Mouse (Mus musculus): ENCODE measurements around the gene Olfml2b. TPM values are rescaled to one million over a fixed set of nuclear protein-coding genes. Genes with fewer than 3 reads are reported as not detected.

The Olfml2b gene
- 3.8 and 4.3 TPM in 2 replicates for polyA plus RNA-seq (2015; fragmentation: Nextera tagmentation; extraction: Ambion mirVana)

GRCm38 (mm10) chr1:170644255-170645205 is at the start of gene Olfml2b:
TSS of gene Olfml2b (plus strand) at chr1:170644532.
- H3K36me3 ChIP-seq: peaks cover 2% of the 10 kb centered on the region; the same call in 1 of the 2 replicates
- H3K9me3 ChIP-seq: no peaks in the 10 kb centered on the region
- peak within 1 kb of the TSS; percentile 69 for H3K9ac ChIP-seq (replicated peaks)
- 13% methylated on average over 51 of the region's 51 CpGs for WGBS
- peaks cover 18% of the 10 kb centered on the region for H3K4me1 ChIP-seq (replicated peaks)
- H3K4me2 ChIP-seq (replicated peaks): peak within 1 kb of the TSS; percentile 81
- peak within 1 kb of the TSS; percentile 55 for H3K4me3 ChIP-seq (replicated peaks)
- H3K27me3 ChIP-seq: 0 out of 2 replicates have a peak, but pooled peaks cover 6% of the 10 kb centered on the region
- no peak within 1 kb of the TSS for H3K27ac ChIP-seq
- peak; percentile 98 for ATAC-seq

GRCm38 (mm10) chr1:170594575-170594974 is 49.8 kb upstream of the Olfml2b start:
- Histone ChIP-seq H3K27me3 (peaks cover 14% of the 10 kb centered on the region; the same call in 1 of the 2 replicates), H3K4me2 (replicated peaks) (no peak overlapping the region), H3K4me3 (replicated peaks) (no peak overlapping the region), H3K27ac (no peak overlapping the region), H3K9me3 (no peaks in the 10 kb centered on the region; the same call in 1 of the 2 replicates), H3K4me1 (replicated peaks) (no peaks in the 10 kb centered on the region), H3K36me3 (no peaks in the 10 kb centered on the region), H3K9ac (replicated peaks) (no peak overlapping the region)
- ATAC-seq: no peak
- 96% methylated on average over 7 of the region's 7 CpGs for WGBS

GRCm38 (mm10) chr1:170605228-170606001 is 38.9 kb upstream of the Olfml2b start:
- 68% methylated on average over 21 of the region's 21 CpGs for WGBS
- no peaks in the 10 kb centered on the region for H3K27me3 ChIP-seq
- H3K4me3 ChIP-seq (replicated peaks): no peak overlapping the region
- no peak overlapping the region for H3K27ac ChIP-seq
- H3K36me3 ChIP-seq: no peaks in the 10 kb centered on the region
- no peak overlapping the region for H3K9ac ChIP-seq (replicated peaks)
- ATAC-seq: no peak
- H3K4me1 ChIP-seq (replicated peaks): no peaks in the 10 kb centered on the region
- no peak overlapping the region for H3K4me2 ChIP-seq (replicated peaks)
- no peaks in the 10 kb centered on the region for H3K9me3 ChIP-seq

GRCm38 (mm10) chr1:170607231-170607917 is 37.0 kb upstream of the Olfml2b start:
- WGBS: 92% methylated on average over 8 of the region's 8 CpGs
- Histone ChIP-seq H3K27me3 (no peaks in the 10 kb centered on the region), H3K4me1 (replicated peaks) (no peaks in the 10 kb centered on the region), H3K4me2 (replicated peaks) (no peak overlapping the region), H3K27ac (no peak overlapping the region), H3K36me3 (no peaks in the 10 kb centered on the region), H3K4me3 (replicated peaks) (no peak overlapping the region), H3K9ac (replicated peaks) (no peak overlapping the region), H3K9me3 (no peaks in the 10 kb centered on the region)
- ATAC-seq: no peak

GRCm38 (mm10) chr1:170608461-170609071 is 35.8 kb upstream of the Olfml2b start:
- H3K9me3 ChIP-seq: no peaks in the 10 kb centered on the region
- WGBS: 85% methylated on average over 3 of the region's 3 CpGs
- no peak overlapping the region for H3K27ac ChIP-seq
- no peaks in the 10 kb centered on the region for H3K4me1 ChIP-seq (replicated peaks)
- H3K9ac ChIP-seq (replicated peaks): no peak overlapping the region
- H3K36me3 ChIP-seq: no peaks in the 10 kb centered on the region
- no peak overlapping the region for H3K4me3 ChIP-seq (replicated peaks)
- no peak overlapping the region for H3K4me2 ChIP-seq (replicated peaks)
- ATAC-seq: no peak
- no peaks in the 10 kb centered on the region for H3K27me3 ChIP-seq

- H3K4me1 ChIP-seq (replicated peaks): no peaks in the 10 kb centered on the region
- no peak for ATAC-seq
- H3K36me3 ChIP-seq: no peaks in the 10 kb centered on the region
- H3K4me2 ChIP-seq (replicated peaks): no peak overlapping the region
- H3K4me3 ChIP-seq (replicated peaks): no peak overlapping the region
- H3K9ac ChIP-seq (replicated peaks): no peak overlapping the region
- H3K27me3 ChIP-seq: no peaks in the 10 kb centered on the region
- WGBS: 90% methylated on average over 7 of the region's 7 CpGs
- H3K27ac ChIP-seq: no peak overlapping the region
- H3K9me3 ChIP-seq: no peaks in the 10 kb centered on the region
These were observed 34.5 kb upstream of the Olfml2b start for GRCm38 (mm10) chr1:170609872-170610271.

GRCm38 (mm10) chr1:170610289-170610688 is 34.0 kb upstream of the Olfml2b start:
- H3K9ac ChIP-seq (replicated peaks): no peak overlapping the region
- no peaks in the 10 kb centered on the region for H3K4me1 ChIP-seq (replicated peaks)
- WGBS: 88% methylated on average over 3 of the region's 3 CpGs
- ATAC-seq: no peak
- H3K27ac ChIP-seq: no peak overlapping the region
- H3K36me3 ChIP-seq: no peaks in the 10 kb centered on the region
- no peak overlapping the region for H3K4me2 ChIP-seq (replicated peaks)
- H3K27me3 ChIP-seq: no peaks in the 10 kb centered on the region
- H3K4me3 ChIP-seq (replicated peaks): no peak overlapping the region
- H3K9me3 ChIP-seq: no peaks in the 10 kb centered on the region

- H3K27ac ChIP-seq: no peak overlapping the region
- H3K27me3 ChIP-seq: no peaks in the 10 kb centered on the region
- H3K4me2 ChIP-seq (replicated peaks): no peak overlapping the region
- no peaks in the 10 kb centered on the region for H3K36me3 ChIP-seq
- H3K4me3 ChIP-seq (replicated peaks): no peak overlapping the region
- no peaks in the 10 kb centered on the region for H3K9me3 ChIP-seq
- no peak for ATAC-seq
- no peaks in the 10 kb centered on the region for H3K4me1 ChIP-seq (replicated peaks)
- no peak overlapping the region for H3K9ac ChIP-seq (replicated peaks)
- 96% methylated on average over 3 of the region's 3 CpGs for WGBS
These were observed 33.6 kb upstream of the Olfml2b start for GRCm38 (mm10) chr1:170610695-170611094.

- Histone ChIP-seq H3K4me1 (replicated peaks) (no peaks in the 10 kb centered on the region), H3K4me3 (replicated peaks) (no peak overlapping the region), H3K4me2 (replicated peaks) (no peak overlapping the region), H3K27ac (no peak overlapping the region), H3K36me3 (no peaks in the 10 kb centered on the region), H3K27me3 (no peaks in the 10 kb centered on the region), H3K9me3 (no peaks in the 10 kb centered on the region), H3K9ac (replicated peaks) (no peak overlapping the region)
- ATAC-seq: no peak
- WGBS: 97% methylated on average over 3 of the region's 3 CpGs
These were observed 32.7 kb upstream of the Olfml2b start for GRCm38 (mm10) chr1:170611631-170612030.

- H3K9me3 ChIP-seq: no peaks in the 10 kb centered on the region
- ATAC-seq: peak; percentile 96
- H3K27me3 ChIP-seq: no peaks in the 10 kb centered on the region
- H3K4me3 ChIP-seq (replicated peaks): no peak overlapping the region
- H3K4me1 ChIP-seq (replicated peaks): no peaks in the 10 kb centered on the region
- H3K9ac ChIP-seq (replicated peaks): no peak overlapping the region
- no peak overlapping the region for H3K4me2 ChIP-seq (replicated peaks)
- H3K27ac ChIP-seq: no peak overlapping the region
- 57% methylated on average over 18 of the region's 18 CpGs for WGBS
- no peaks in the 10 kb centered on the region for H3K36me3 ChIP-seq
These were observed 31.1 kb upstream of the Olfml2b start for GRCm38 (mm10) chr1:170612968-170613872.

Data from midbrain, embryonic 13.5 days (tissue).